Mouse (Mus musculus) kidney, embryonic 16.5 days (tissue): ENCODE measurements around the gene Herpud2. TPM values are rescaled to one million over a fixed set of nuclear protein-coding genes. Genes with fewer than 3 reads are reported as not detected.
"Not testable (repeated sequence)": the region's sequence is repeated elsewhere in the genome, so short reads cannot be mapped to it uniquely, and the experiment has no call there.

ENCODE experiments used
- ATAC-seq: fragments of 200-750 bp; cut with Nextera tagmentation; 2 replicates; pipeline ENCODE4 v1.8.0; 2017; ENCODE audit warnings: moderate TSS enrichment; ENCODE audit not compliant: low FRiP score, low TSS enrichment
- H3K27ac ChIP-seq: fragments of 300-500 bp; sonication (generic); 2 replicates; pipeline ENCODE4 v1.5.1; 2014; ENCODE audit warnings: low read length
- H3K27me3 ChIP-seq: fragments of 300-500 bp; sonication (generic); 2 replicates; pipeline ENCODE4 v1.6.1; 2014; ENCODE audit warnings: low read length, control low read depth, mixed read lengths; ENCODE audit not compliant: insufficient read depth
- H3K36me3 ChIP-seq: fragments of 300-500 bp; sonication (generic); 2 replicates; pipeline ENCODE4 v1.6.1; 2014; ENCODE audit warnings: low read length, control low read depth, mixed read lengths; ENCODE audit not compliant: insufficient read depth
- H3K4me1 ChIP-seq: fragments of 300-500 bp; sonication (generic); 2 replicates; pipeline ENCODE4 v1.6.1; 2014; ENCODE audit warnings: low read length, control low read depth, mixed read lengths; ENCODE audit not compliant: insufficient read depth
- H3K4me2 ChIP-seq: fragments of 300-500 bp; sonication (generic); replicated peaks from 2 replicates; pipeline ENCODE4 v1.6.1; 2014; ENCODE audit warnings: low read depth, low read length
- H3K4me3 ChIP-seq: fragments of 300-500 bp; sonication (generic); 2 replicates; pipeline ENCODE4 v1.5.1; 2014; ENCODE audit warnings: mild to moderate bottlenecking, low read length
- H3K9ac ChIP-seq: fragments of 300-500 bp; sonication (generic); replicated peaks from 2 replicates; pipeline ENCODE4 v1.6.1; 2014; ENCODE audit warnings: low read length
- H3K9me3 ChIP-seq: fragments of 300-500 bp; sonication (generic); 2 replicates; pipeline ENCODE4 v1.6.1; 2016; ENCODE audit warnings: low read length, control low read depth
- WGBS: fragments of 180-500 bp; shearing (Covaris S2); extraction: QIAGEN DNeasy Blood & Tissue Kit; methylation state at CpG from one replicate; pipeline ENCODE4 v1.1.7; 2014; 5-methylcytosine and 5-hydroxymethylcytosine counted together
- polyA plus RNA-seq: library from polyadenylated mRNA; unstranded; fragments of >200 nt; fragmentation: Nextera tagmentation; extraction: Ambion mirVana; gene quantifications from 2 replicates; pipeline ENCODE4 v1.2.1, GENCODE M21; 2015

The Herpud2 gene
- polyA plus RNA-seq, 1 experiment from 2014 or later: 29.1 TPM

DNA sequence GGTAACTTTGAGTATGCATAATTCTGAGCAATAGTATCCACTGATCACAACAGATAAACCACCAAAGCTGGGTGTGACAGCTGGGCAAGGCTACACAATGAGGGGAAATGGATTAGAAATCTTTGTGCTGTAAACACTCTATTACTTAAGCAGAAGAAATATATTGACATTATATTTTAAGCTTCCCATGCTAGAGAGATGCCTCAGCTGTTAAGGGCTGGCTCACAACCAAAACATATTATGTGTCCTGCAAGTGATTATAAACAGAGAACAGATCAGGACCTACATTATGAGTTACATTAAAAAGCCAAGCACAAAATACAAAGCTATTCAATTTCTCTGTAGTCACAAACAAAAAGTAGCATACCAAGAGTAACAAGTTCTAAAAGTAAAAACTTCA, 19.4 kb downstream of the Herpud2 start:
- no peak for ATAC-seq
- no peaks in the 10 kb centered on the region for H3K27me3 ChIP-seq

GRCm38 (mm10) chr9:25124048-25124447, 27.6 kb downstream of the Herpud2 start:
- Histone ChIP-seq H3K9me3 (no peaks in the 10 kb centered on the region), H3K4me3 (no peak overlapping the region), H3K4me2 (no peak overlapping the region), H3K4me1 (no peaks in the 10 kb centered on the region), H3K9ac (no peak overlapping the region), H3K36me3 (peaks cover 19% of the 10 kb centered on the region; the same call in 1 of the 2 replicates), H3K27me3 (no peaks in the 10 kb centered on the region), H3K27ac (no peak overlapping the region)
- whole genome bisulfite sequencing: 83% methylated on average over 2 of the region's 2 CpGs
- ATAC-seq: no peak

More for the DNA sequence above, 19.4 kb downstream of the Herpud2 start:
- Histone ChIP-seq H3K4me2 (no peak overlapping the region), H3K36me3 (0 out of 2 replicates have a peak, but pooled peaks cover 3% of the 10 kb centered on the region), H3K4me1 (no peaks in the 10 kb centered on the region), H3K9me3 (no peaks in the 10 kb centered on the region), H3K4me3 (no peak overlapping the region), H3K9ac (no peak overlapping the region), H3K27ac (no peak overlapping the region)

DNA sequence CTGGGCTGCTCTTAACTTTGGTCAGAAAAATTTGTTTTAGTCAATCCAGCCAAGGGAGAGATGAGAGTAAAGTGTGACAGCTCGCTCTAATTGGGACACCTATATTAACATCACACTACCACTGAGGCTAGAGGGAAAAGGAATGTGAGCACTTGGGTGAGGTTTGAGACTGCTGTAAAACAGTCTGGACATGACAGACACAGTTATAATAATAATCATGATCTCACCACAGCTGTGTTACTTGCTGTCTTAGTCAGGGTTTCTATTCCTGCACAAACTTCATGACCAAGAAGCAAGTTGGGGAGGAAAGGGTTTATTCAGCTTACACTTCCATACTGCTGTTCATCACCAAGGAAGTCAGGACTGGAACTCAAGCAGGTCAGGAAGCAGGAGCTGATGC, 28.0 kb downstream of the Herpud2 start:
- not testable (repeated sequence) for H3K9ac ChIP-seq, H3K27ac ChIP-seq, H3K4me2 ChIP-seq, H3K4me3 ChIP-seq, ATAC-seq, H3K4me1 ChIP-seq, H3K9me3 ChIP-seq, H3K27me3 ChIP-seq
- 97% methylated on average over 1 of the region's 1 CpGs for WGBS
- H3K36me3 ChIP-seq: peaks cover 19% of the 10 kb centered on the region; the same call in 1 of the 2 replicates

- Histone ChIP-seq H3K9ac (no peak overlapping the region), H3K27me3 (no peaks in the 10 kb centered on the region), H3K27ac (no peak overlapping the region), H3K9me3 (peaks cover 5% of the 10 kb centered on the region; the same call in 1 of the 2 replicates), H3K4me2 (no peak overlapping the region), H3K4me1 (no peaks in the 10 kb centered on the region), H3K36me3 (peaks cover 27% of the 10 kb centered on the region), H3K4me3 (no peak overlapping the region)
- ATAC-seq: peak; percentile 65; the same call in 1 of the 2 replicates
Measured at GRCm38 (mm10) chr9:25104638-25105037, 47.0 kb downstream of the Herpud2 start.

DNA sequence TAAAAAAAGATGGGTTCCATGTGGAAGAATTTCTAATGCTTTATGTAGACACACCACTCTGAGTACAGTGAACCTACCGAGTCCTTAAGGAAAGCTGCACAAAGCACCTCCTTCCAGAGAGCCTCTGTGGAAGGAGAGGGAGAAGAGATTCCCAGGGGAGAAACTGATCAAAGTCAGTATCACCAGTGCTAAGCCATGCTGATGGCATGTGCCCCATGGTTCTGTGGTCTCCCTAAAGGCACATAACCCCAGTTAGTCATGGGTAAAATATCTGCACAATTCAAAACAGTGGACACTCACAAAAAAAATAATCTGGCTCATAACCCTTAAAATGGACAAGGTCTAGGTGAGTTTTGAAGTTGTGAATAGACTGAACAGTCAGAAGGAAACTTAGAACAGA, 48.7 kb downstream of the Herpud2 start:
- peaks cover 19% of the 10 kb centered on the region for H3K36me3 ChIP-seq
- WGBS: 100% methylated on average over 1 of the region's 1 CpGs
- H3K4me1 ChIP-seq: no peaks in the 10 kb centered on the region
- no peak overlapping the region for H3K27ac ChIP-seq
- no peak overlapping the region for H3K4me3 ChIP-seq
- no peak overlapping the region for H3K9ac ChIP-seq
- H3K9me3 ChIP-seq: peaks cover 5% of the 10 kb centered on the region; the same call in 1 of the 2 replicates
- H3K27me3 ChIP-seq: no peaks in the 10 kb centered on the region
- H3K4me2 ChIP-seq: no peak overlapping the region
- ATAC-seq: no peak

GRCm38 (mm10) chr9:25090853-25091252, 60.8 kb downstream of the Herpud2 start:
- no peak for ATAC-seq
- Histone ChIP-seq H3K4me3 (no peak overlapping the region), H3K9me3 (no peaks in the 10 kb centered on the region), H3K4me2 (no peak overlapping the region), H3K4me1 (no peaks in the 10 kb centered on the region), H3K9ac (no peak overlapping the region), H3K27ac (no peak overlapping the region), H3K36me3 (no peaks in the 10 kb centered on the region), H3K27me3 (no peaks in the 10 kb centered on the region)
- WGBS: 35% methylated on average over 1 of the region's 1 CpGs

DNA sequence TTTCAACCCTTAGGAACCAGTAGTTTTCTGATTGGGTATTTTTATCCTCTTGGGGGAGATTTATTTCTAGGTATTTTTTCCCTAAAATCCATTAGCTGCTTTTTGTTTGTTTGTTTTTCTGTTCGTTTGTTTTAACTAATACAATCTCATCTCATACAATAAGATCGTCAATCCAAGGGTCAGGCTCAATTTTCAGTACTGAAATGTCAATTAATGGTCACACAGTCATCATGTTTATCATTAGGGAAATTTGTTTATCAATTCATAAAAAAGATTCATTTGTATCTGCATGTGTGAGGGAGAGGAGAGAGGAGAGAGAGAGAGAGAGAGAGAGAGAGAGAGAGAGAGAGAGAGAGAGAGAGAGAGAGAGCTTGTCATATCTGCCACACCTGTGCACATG, 62.5 kb downstream of the Herpud2 start, which contains the start of gene Gm10181:
TSS of gene Gm10181 (plus strand) at position 301 of the 400 bp plus-strand sequence.
- WGBS: 78% methylated on average over 2 of the region's 2 CpGs
- no peak for ATAC-seq
- Histone ChIP-seq H3K9ac (no peak within 1 kb of the TSS), H3K9me3 (no peaks in the 10 kb centered on the region), H3K27ac (no peak within 1 kb of the TSS), H3K4me2 (no peak within 1 kb of the TSS), H3K4me3 (no peak within 1 kb of the TSS), H3K36me3 (no peaks in the 10 kb centered on the region), H3K4me1 (no peaks in the 10 kb centered on the region), H3K27me3 (no peaks in the 10 kb centered on the region)

DNA sequence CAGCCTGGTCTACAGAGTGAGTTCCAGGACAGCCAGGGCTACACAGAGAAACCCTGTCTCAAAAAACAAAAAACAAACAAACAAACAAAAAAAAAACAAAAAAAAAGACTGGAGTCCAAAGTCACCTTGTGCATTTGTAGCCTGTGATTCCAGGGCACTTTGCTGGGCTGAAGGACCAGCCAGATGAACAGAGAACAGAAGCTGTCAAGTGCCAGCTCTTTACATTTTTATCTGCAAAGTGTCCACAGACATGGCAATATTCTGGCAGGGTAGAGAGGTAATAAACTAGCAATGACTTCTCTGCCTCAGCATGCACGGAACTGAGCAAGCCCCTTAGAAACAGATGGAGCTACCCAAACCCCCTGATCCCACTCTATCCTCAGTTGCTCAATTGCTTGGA, 75.1 kb downstream of the Herpud2 start:
- H3K9me3 ChIP-seq: no peaks in the 10 kb centered on the region
- H3K4me1 ChIP-seq: no peaks in the 10 kb centered on the region
- H3K9ac ChIP-seq: no peak overlapping the region
- no peak overlapping the region for H3K27ac ChIP-seq
- no peaks in the 10 kb centered on the region for H3K27me3 ChIP-seq
- no peak overlapping the region for H3K4me2 ChIP-seq
- no peak for ATAC-seq
- H3K4me3 ChIP-seq: no peak overlapping the region
- WGBS: 79% methylated on average over 1 of the region's 1 CpGs
- no peaks in the 10 kb centered on the region for H3K36me3 ChIP-seq

GRCm38 (mm10) chr9:25075977-25076376, 75.6 kb downstream of the Herpud2 start:
- no peaks in the 10 kb centered on the region for H3K27me3 ChIP-seq
- H3K9me3 ChIP-seq: no peaks in the 10 kb centered on the region
- no peak for ATAC-seq
- no peak overlapping the region for H3K27ac ChIP-seq
- no peaks in the 10 kb centered on the region for H3K4me1 ChIP-seq
- no peak overlapping the region for H3K4me2 ChIP-seq
- WGBS: 48% methylated on average over 3 of the region's 3 CpGs
- no peaks in the 10 kb centered on the region for H3K36me3 ChIP-seq
- H3K9ac ChIP-seq: no peak overlapping the region
- no peak overlapping the region for H3K4me3 ChIP-seq

GRCm38 (mm10) chr9:25072666-25073065, 79.0 kb downstream of the Herpud2 start:
- Histone ChIP-seq H3K9me3 (no peaks in the 10 kb centered on the region), H3K4me2 (no peak overlapping the region), H3K27ac (no peak overlapping the region), H3K27me3 (no peaks in the 10 kb centered on the region), H3K36me3 (no peaks in the 10 kb centered on the region), H3K4me3 (no peak overlapping the region), H3K9ac (no peak overlapping the region), H3K4me1 (no peaks in the 10 kb centered on the region)
- WGBS: 86% methylated on average over 1 of the region's 1 CpGs
- ATAC-seq: no peak
